Mouse (Mus musculus): ENCODE measurements around the gene Ptcd1. TPM values are rescaled to one million over a fixed set of nuclear protein-coding genes. Genes with fewer than 3 reads are reported as not detected.

The Ptcd1 gene
- 3.8 and 4.2 TPM in 2 replicates for polyA plus RNA-seq (2012; rRNA removed)

GRCm38 (mm10) chr5:145166536-145167305 is at the start of gene Ptcd1, which contains the start of gene Cpsf4:
Gene Ptcd1 (minus strand): TSS chr5:145167108.
Gene Cpsf4 (plus strand): TSS chr5:145167213.

GRCm38 (mm10) chr5:145203936-145204691 is 37.2 kb upstream of the Ptcd1 start, which contains the start of gene Zkscan5:
Gene Zkscan5 (plus strand): TSS chr5:145204562.

GRCm38 (mm10) chr5:145201321-145201991 is 34.5 kb upstream of the Ptcd1 start, which contains the start of gene Zkscan14:
Gene Zkscan14 (minus strand): TSS chr5:145201868.

GRCm38 (mm10) chr5:145191962-145192361 is 25.1 kb upstream of the Ptcd1 start, which contains the start of gene Atp5j2:
Gene Atp5j2 (minus strand): TSS chr5:145192062.

GRCm38 (mm10) chr5:145139571-145140519 is 27.1 kb downstream of the Ptcd1 start, which contains the start of the genes Pdap1 and Bud31:
Gene Pdap1 (minus strand): TSS chr5:145140238.
Gene Bud31 (plus strand): TSS chr5:145140362.

GRCm38 (mm10) chr5:145114071-145114605 is 52.8 kb downstream of the Ptcd1 start, which contains the start of gene Arpc1b:
Gene Arpc1b (plus strand): TSS chr5:145114215.

Other genes with a start within 250 kb of the Ptcd1 start
- 14.7 and 15.0 TPM in 2 replicates for gene Smurf1, start 201.3 kb downstream of the Ptcd1 start, polyA plus RNA-seq (2012; rRNA removed)
- gene Gm4871, start 134.4 kb downstream of the Ptcd1 start, polyA plus RNA-seq (2012; rRNA removed): not detected in 2 replicates
- gene 1700018F24Rik, start 124.1 kb downstream of the Ptcd1 start, polyA plus RNA-seq (2012; rRNA removed): not detected in 2 replicates
- 44.3 and 48.9 TPM in 2 replicates for gene Arpc1a, start 83.3 kb downstream of the Ptcd1 start, polyA plus RNA-seq (2012; rRNA removed)
- gene Kpna7, start 83.1 kb downstream of the Ptcd1 start, polyA plus RNA-seq (2012; rRNA removed): 0.15 TPM in 1 of 2 replicates, not detected in the other
- gene Arpc1b, start 52.9 kb downstream of the Ptcd1 start, polyA plus RNA-seq (2012; rRNA removed): 304 and 321 TPM in 2 replicates
- 12.1 and 13.0 TPM in 2 replicates for gene Pdap1, start 26.9 kb downstream of the Ptcd1 start, polyA plus RNA-seq (2012; rRNA removed)
- gene Bud31, start 26.7 kb downstream of the Ptcd1 start, polyA plus RNA-seq (2012; rRNA removed): 23.2 and 25.2 TPM in 2 replicates
- 11.0 and 11.7 TPM in 2 replicates for gene Cpsf4, start 105 bp upstream of the Ptcd1 start, polyA plus RNA-seq (2012; rRNA removed)
- 46.2 and 49.2 TPM in 2 replicates for gene Atp5j2, start 25.0 kb upstream of the Ptcd1 start, polyA plus RNA-seq (2012; rRNA removed)
- 0.90 and 0.97 TPM in 2 replicates for gene Zkscan14, start 34.8 kb upstream of the Ptcd1 start, polyA plus RNA-seq (2012; rRNA removed)
- 0.91 and 1.6 TPM in 2 replicates for gene Zkscan5, start 37.5 kb upstream of the Ptcd1 start, polyA plus RNA-seq (2012; rRNA removed)
- gene Zfp655, start 64.6 kb upstream of the Ptcd1 start, polyA plus RNA-seq (2012; rRNA removed): 1.9 and 3.0 TPM in 2 replicates
- gene Zscan25, start 113.4 kb upstream of the Ptcd1 start, polyA plus RNA-seq (2012; rRNA removed): 5.4 and 6.1 TPM in 2 replicates
- not detected in 2 replicates for gene Cyp3a57, start 178.2 kb upstream of the Ptcd1 start, polyA plus RNA-seq (2012; rRNA removed)

All from stomach, adult 2 months (tissue).